Mouse (Mus musculus) gonadal fat pad, adult 2 months (tissue): Measurements from ENCODE around the gene Arid5b. TPM values are rescaled to one million over a fixed set of nuclear protein-coding genes. Genes with fewer than 3 reads are reported as not detected.

Experiments
- DNase-seq: peaks from one replicate; pipeline ENCODE4 v3.0.0-alpha.2; 2012; ENCODE audit warnings: low read depth
- polyA plus RNA-seq: library from polyadenylated mRNA; depleted of rRNA; stranded (reverse); fragments of >200 nt; gene quantifications from 2 replicates; pipeline ENCODE4 v1.2.3, GENCODE M21; 2012

Arid5b gene
- polyA plus RNA-seq, 1 experiment = 10.3 TPM

GRCm38 (mm10) chr10:68051316-68051933 is 227.1 kb downstream of the Arid5b start:
- DNase-seq = no peak

DNA sequence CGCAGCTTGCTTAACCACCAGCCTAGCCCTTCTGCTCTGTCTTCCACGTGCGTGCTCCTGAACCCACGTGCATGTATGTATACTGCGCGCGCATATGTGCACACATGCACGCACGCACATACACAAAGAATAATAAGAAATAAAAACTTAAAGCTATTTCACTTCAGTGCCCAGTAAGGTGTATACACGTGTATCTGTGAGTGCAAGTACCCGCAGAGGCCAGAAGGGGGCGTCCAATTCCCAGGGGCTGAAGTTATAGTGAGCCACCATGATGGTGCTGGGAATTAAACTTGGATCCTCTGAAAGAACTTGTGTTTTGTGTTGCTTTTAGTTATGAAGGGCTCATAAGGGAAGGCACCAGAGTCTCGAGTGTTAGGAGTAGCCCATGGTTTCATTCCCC is 227.7 kb downstream of the Arid5b start:
- DNase-seq = no peak

- DNase-seq = no peak
Observed at GRCm38 (mm10) chr10:68048641-68049305, 229.8 kb downstream of the Arid5b start.

DNA sequence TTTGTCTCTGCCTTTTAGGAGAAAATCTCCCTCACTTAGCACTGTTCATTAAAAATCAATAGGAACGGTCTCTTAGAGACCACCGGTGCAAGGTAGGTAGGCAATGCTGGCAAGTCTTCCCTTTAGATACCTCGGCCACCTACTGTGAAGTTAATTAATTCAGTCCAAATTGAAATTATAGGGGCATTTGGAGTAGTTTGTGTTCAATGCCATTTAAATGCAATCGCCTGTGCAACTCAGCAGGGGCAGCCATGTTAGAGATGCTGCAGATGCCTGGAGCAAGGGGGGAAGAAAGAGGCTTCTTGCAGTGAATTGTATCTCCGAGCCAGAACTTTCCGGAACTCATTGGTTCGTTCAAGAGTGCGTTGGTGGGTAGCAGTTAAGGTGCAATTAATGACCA is 233.7 kb downstream of the Arid5b start:
- DNase-seq = no peak

DNA sequence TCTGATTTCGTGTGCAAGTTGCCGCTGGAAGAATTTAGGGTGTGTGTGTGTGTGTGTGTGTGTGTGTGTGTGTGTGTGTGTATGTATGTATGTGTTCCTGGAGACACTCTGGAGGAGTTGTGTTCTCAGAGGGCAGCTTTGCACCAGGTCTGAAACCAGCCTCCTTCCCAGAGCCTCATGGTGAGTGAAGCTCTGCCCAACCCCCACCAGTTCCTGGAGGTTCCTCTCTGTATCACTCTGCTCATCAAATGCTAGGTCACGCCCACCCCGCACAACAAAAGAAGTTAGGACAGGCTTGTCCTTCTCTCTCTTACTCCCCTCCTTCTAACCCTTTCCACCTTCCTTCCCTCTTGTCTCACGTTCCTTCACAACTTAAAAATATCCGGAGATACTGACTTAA is 234.6 kb downstream of the Arid5b start:
- DNase-seq = no peak
